Mouse (Mus musculus) heart, postnatal 4 days (tissue): ENCODE data around the gene Trafd1. TPM values are rescaled to one million over a fixed set of nuclear protein-coding genes. Genes with fewer than 3 reads are reported as not detected.

ENCODE experiments used
- DNase-seq: peaks from one replicate; pipeline ENCODE4 v3.0.0; 2021
- total RNA-seq, 2 experiments: library from RNA; stranded (reverse); gene quantifications; 2 replicates each; pipeline ENCODE4 v1.2.3; 2021

Trafd1 gene
- 10 to 100 TPM; 55.0 to 66.2 TPM for total RNA-seq

- peak; percentile 97 for DNase-seq
These were observed at the start of gene Trafd1 for GRCm38 (mm10) chr5:121385461-121386119. Gene Trafd1, minus strand, starts transcription at chr5:121385632.

- no peak for DNase-seq
These were observed 43.5 kb upstream of the Trafd1 start for GRCm38 (mm10) chr5:121428954-121429353.

- no peak for DNase-seq
These were observed 37.9 kb upstream of the Trafd1 start for GRCm38 (mm10) chr5:121423297-121423696.

GRCm38 (mm10) chr5:121422787-121423186 is 37.4 kb upstream of the Trafd1 start:
- no peak for DNase-seq

- DNase-seq = no peak
These were observed 35.3 kb upstream of the Trafd1 start for GRCm38 (mm10) chr5:121420721-121421120.

GRCm38 (mm10) chr5:121410975-121411374 is 25.5 kb upstream of the Trafd1 start:
- DNase-seq = no peak

- DNase-seq = no peak
These were observed 22.4 kb upstream of the Trafd1 start for GRCm38 (mm10) chr5:121407856-121408255.

GRCm38 (mm10) chr5:121400849-121401248 is 15.4 kb upstream of the Trafd1 start:
- DNase-seq = no peak

- no peak for DNase-seq
These were observed 14.6 kb upstream of the Trafd1 start for GRCm38 (mm10) chr5:121400064-121400463.

GRCm38 (mm10) chr5:121399540-121399939 is 14.1 kb upstream of the Trafd1 start:
- DNase-seq = no peak

GRCm38 (mm10) chr5:121398965-121399462 is 13.6 kb upstream of the Trafd1 start:
- no peak for DNase-seq

GRCm38 (mm10) chr5:121398146-121398964 is 12.9 kb upstream of the Trafd1 start:
- no peak for DNase-seq

GRCm38 (mm10) chr5:121397187-121398145 is 12.0 kb upstream of the Trafd1 start, which contains the start of gene Naa25:
Gene Naa25, plus strand, starts transcription at chr5:121397936.
- peak; percentile 98 for DNase-seq

GRCm38 (mm10) chr5:121395621-121396020 is 10.2 kb upstream of the Trafd1 start:
- DNase-seq = no peak

GRCm38 (mm10) chr5:121393402-121393801 is 8.0 kb upstream of the Trafd1 start:
- no peak for DNase-seq

GRCm38 (mm10) chr5:121392667-121393380 is 7.4 kb upstream of the Trafd1 start:
- DNase-seq = peak; percentile 66

- no peak for DNase-seq
These were observed 4.3 kb upstream of the Trafd1 start for GRCm38 (mm10) chr5:121389691-121390090.

GRCm38 (mm10) chr5:121389106-121389505 is 3.7 kb upstream of the Trafd1 start:
- no peak for DNase-seq

- DNase-seq = peak; percentile 51
These were observed 1.7 kb upstream of the Trafd1 start for GRCm38 (mm10) chr5:121387126-121387525.

- DNase-seq = no peak
These were observed 883 bp upstream of the Trafd1 start for GRCm38 (mm10) chr5:121386120-121386909.
